Mouse (Mus musculus): ENCODE measurements at regions not wholly inside any gene's neighbourhood (a gene's known extent, or its start where the extent isn't known, plus 50 kb on each side); places are given as distances from the start of the nearest gene placed in this dataset.

DNA sequence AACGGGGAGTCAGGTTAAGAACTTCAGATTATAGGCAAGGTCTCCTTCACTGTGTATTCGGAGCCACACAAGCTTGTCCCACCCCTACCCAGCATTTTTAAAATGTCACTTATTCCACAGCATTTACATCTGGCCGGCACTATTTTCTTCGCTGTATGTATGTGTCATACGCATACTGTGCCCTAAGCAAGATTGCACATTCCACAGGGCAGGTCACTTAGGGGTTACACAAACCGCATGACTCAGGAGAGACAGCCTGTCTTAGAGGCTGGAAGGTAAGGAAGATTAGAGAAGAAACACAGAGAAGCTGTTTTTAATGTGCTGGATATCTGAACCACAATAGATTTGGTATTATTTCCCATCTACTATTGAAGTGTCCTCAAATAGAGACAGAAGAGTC, 86.6 kb upstream of the Teddm2 start:
- TF ChIP-seq CTCF (IDR thresholded peaks at IDR 0.05; ENCODE audit: low read depth) (no peak), EP300 (IDR thresholded peaks at IDR 0.05; ENCODE audit: low read depth) (no peak)

Data from heart, postnatal 0 days (tissue).